Mouse (Mus musculus): ENCODE results near the gene Bpifb5. TPM values are rescaled to one million over a fixed set of nuclear protein-coding genes. Genes with fewer than 3 reads are reported as not detected.
A peak's percentile ranks its signal among the peaks of the same experiment; 100 is the strongest.
"Not testable (repeated sequence)": the region's sequence is repeated elsewhere in the genome, so short reads cannot be mapped to it uniquely, and the experiment has no call there.

The Bpifb5 gene
- total RNA-seq, 1 experiment, result 0.36 TPM

- no peak overlapping the region for H3K4me3 ChIP-seq (ENCODE audit: insufficient read depth in 1 of 2, low read depth in 1 of 2, low read length in 2 of 2, poor library complexity in 1 of 2, severe bottlenecking in 1 of 2)
- no peak overlapping the region for H3K9ac ChIP-seq (ENCODE audit: insufficient read depth, low read depth, low read length, poor library complexity, severe bottlenecking)
- no peak overlapping the region for H3K27ac ChIP-seq (ENCODE audit: insufficient read depth, low read depth, low read length, poor library complexity, severe bottlenecking)
- in situ Hi-C loops (cut with MboI; ENCODE audit: low sequenced_read_pairs in 2 of 2, unreplicated experiment in 2 of 2), result no loop called here
- H3K4me1 ChIP-seq (ENCODE audit: control insufficient read depth in 2 of 2, insufficient read depth in 2 of 2, low read length in 2 of 2, poor library complexity in 1 of 2), result no peaks in the 10 kb centered on the region
- H3K9me3 ChIP-seq (ENCODE audit: control insufficient read depth, insufficient read depth, low read depth, low read length), result peaks cover 1% of the 10 kb centered on the region; the same call in 1 of the 2 replicates
- TF ChIP-seq ZC3H11A (IDR thresholded peaks at IDR 0.05; ENCODE audit: borderline replicate concordance, low read depth, low read length), result no peak
- no peak for TF ChIP-seq HCFC1 (IDR thresholded peaks at IDR 0.05; ENCODE audit: borderline replicate concordance, insufficient read depth, low read length)
- TF ChIP-seq ZNF384 (IDR thresholded peaks at IDR 0.05; ENCODE audit: low read depth, low read length), result no peak
- TF ChIP-seq MAFK (IDR thresholded peaks at IDR 0.05; ENCODE audit: insufficient read depth, low read depth, low read length), result no peak
- TF ChIP-seq CHD2 (IDR thresholded peaks at IDR 0.05; ENCODE audit: low read depth, low read length), result no peak
- DNase-seq (ENCODE audit: low read depth, low spot score), result no peak
- H3K36me3 ChIP-seq (ENCODE audit: control insufficient read depth, insufficient read depth, low read length, poor library complexity, severe bottlenecking), result no peaks in the 10 kb centered on the region
Measured at GRCm38 (mm10) chr2:154243356-154244036, 20.0 kb downstream of the Bpifb5 start.

- no peaks in the 10 kb centered on the region for H3K4me1 ChIP-seq (ENCODE audit: control insufficient read depth in 2 of 2, insufficient read depth in 2 of 2, low read length in 2 of 2, poor library complexity in 1 of 2)
- no peak for DNase-seq (ENCODE audit: low read depth, low spot score)
- H3K27ac ChIP-seq (ENCODE audit: insufficient read depth, low read depth, low read length, poor library complexity, severe bottlenecking), result 0 out of 2 replicates have a peak overlapping the region, but pooled peaks have one; percentile 45
- H3K4me3 ChIP-seq (ENCODE audit: insufficient read depth in 1 of 2, low read depth in 1 of 2, low read length in 2 of 2, poor library complexity in 1 of 2, severe bottlenecking in 1 of 2), result no peak overlapping the region
- in situ Hi-C loops (cut with MboI; ENCODE audit: low sequenced_read_pairs in 2 of 2, unreplicated experiment in 2 of 2), result no loop called here
- no peaks in the 10 kb centered on the region for H3K36me3 ChIP-seq (ENCODE audit: control insufficient read depth, insufficient read depth, low read length, poor library complexity, severe bottlenecking)
- TF ChIP-seq MAFK (IDR thresholded peaks at IDR 0.05; ENCODE audit: insufficient read depth, low read depth, low read length), result no peak
- H3K9me3 ChIP-seq (ENCODE audit: control insufficient read depth, insufficient read depth, low read depth, low read length), result peaks cover 1% of the 10 kb centered on the region; the same call in 1 of the 2 replicates
- no peak overlapping the region for H3K9ac ChIP-seq (ENCODE audit: insufficient read depth, low read depth, low read length, poor library complexity, severe bottlenecking)
Measured at GRCm38 (mm10) chr2:154245322-154245721, 21.8 kb downstream of the Bpifb5 start.

DNA sequence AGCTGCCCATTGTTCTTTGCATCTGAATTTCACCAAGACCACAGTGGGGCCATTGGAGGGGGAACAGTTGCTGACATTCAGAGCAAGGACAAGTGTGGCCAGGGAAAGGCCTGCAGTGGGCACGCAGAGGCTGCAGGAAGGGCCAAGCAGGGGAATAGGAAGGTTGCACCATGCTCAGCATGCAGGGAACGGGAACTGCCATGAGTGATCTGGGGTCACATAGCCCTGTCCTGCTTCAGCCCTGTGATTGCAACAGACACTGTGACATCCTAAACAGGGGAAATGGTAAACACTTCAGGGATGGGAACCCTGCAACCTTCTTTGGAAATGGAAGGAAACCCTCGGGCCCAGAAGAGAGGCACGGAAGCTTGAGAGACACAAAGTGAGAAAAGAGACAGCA lies 31.7 kb downstream of the Bpifb5 start:
- H3K4me1 ChIP-seq (ENCODE audit: control insufficient read depth in 2 of 2, insufficient read depth in 2 of 2, low read length in 2 of 2, poor library complexity in 1 of 2); in situ Hi-C loops (cut with MboI; ENCODE audit: low sequenced_read_pairs in 2 of 2, unreplicated experiment in 2 of 2); DNase-seq (ENCODE audit: low read depth, low spot score); H3K9ac ChIP-seq (ENCODE audit: insufficient read depth, low read depth, low read length, poor library complexity, severe bottlenecking); H3K36me3 ChIP-seq (ENCODE audit: control insufficient read depth, insufficient read depth, low read length, poor library complexity, severe bottlenecking); H3K27ac ChIP-seq (ENCODE audit: insufficient read depth, low read depth, low read length, poor library complexity, severe bottlenecking); H3K4me3 ChIP-seq (ENCODE audit: insufficient read depth in 1 of 2, low read depth in 1 of 2, low read length in 2 of 2, poor library complexity in 1 of 2, severe bottlenecking in 1 of 2); H3K9me3 ChIP-seq (ENCODE audit: control insufficient read depth, insufficient read depth, low read depth, low read length): not testable (repeated sequence)

GRCm38 (mm10) chr2:154255770-154256169 lies 32.2 kb downstream of the Bpifb5 start:
- H3K4me3 ChIP-seq (ENCODE audit: insufficient read depth in 1 of 2, low read depth in 1 of 2, low read length in 2 of 2, poor library complexity in 1 of 2, severe bottlenecking in 1 of 2), result no peak overlapping the region
- TF ChIP-seq HCFC1 (IDR thresholded peaks at IDR 0.05; ENCODE audit: borderline replicate concordance, insufficient read depth, low read length) (no peak), CHD2 (IDR thresholded peaks at IDR 0.05; ENCODE audit: low read depth, low read length) (no peak), ZNF384 (IDR thresholded peaks at IDR 0.05; ENCODE audit: low read depth, low read length) (no peak)
- no peaks in the 10 kb centered on the region for H3K9me3 ChIP-seq (ENCODE audit: control insufficient read depth, insufficient read depth, low read depth, low read length)
- H3K4me1 ChIP-seq (ENCODE audit: control insufficient read depth in 2 of 2, insufficient read depth in 2 of 2, low read length in 2 of 2, poor library complexity in 1 of 2), result no peaks in the 10 kb centered on the region
- DNase-seq (ENCODE audit: low read depth, low spot score), result no peak
- H3K27ac ChIP-seq (ENCODE audit: insufficient read depth, low read depth, low read length, poor library complexity, severe bottlenecking), result no peak overlapping the region
- H3K36me3 ChIP-seq (ENCODE audit: control insufficient read depth, insufficient read depth, low read length, poor library complexity, severe bottlenecking), result no peaks in the 10 kb centered on the region
- in situ Hi-C loops (cut with MboI; ENCODE audit: low sequenced_read_pairs in 2 of 2, unreplicated experiment in 2 of 2), result no loop called here
- no peak overlapping the region for H3K9ac ChIP-seq (ENCODE audit: insufficient read depth, low read depth, low read length, poor library complexity, severe bottlenecking)

DNA sequence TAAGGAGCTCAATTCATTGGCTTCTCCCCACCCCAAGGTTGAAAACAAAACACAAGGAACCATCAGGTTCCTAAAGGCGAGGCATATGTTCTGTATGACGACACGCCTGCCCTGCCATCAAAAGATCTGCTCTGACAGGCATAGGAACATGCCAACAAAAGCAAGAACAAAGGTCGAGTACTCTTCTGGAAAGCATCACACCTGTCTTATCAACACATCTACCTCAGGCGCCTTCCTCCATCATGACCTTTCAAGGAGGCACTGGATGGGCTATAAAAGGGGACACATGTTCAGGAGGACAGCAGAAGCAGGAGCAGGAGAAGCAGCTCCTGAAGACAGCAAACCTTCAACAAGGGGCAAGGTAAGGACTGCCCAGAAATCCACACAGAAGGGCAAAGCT lies 34.0 kb downstream of the Bpifb5 start, which contains the start of gene Bpifb9a:
Gene Bpifb9a (plus strand): TSS at position 301 of the 400 bp plus-strand sequence.
- H3K9me3 ChIP-seq (ENCODE audit: control insufficient read depth, insufficient read depth, low read depth, low read length); H3K36me3 ChIP-seq (ENCODE audit: control insufficient read depth, insufficient read depth, low read length, poor library complexity, severe bottlenecking); H3K27ac ChIP-seq (ENCODE audit: insufficient read depth, low read depth, low read length, poor library complexity, severe bottlenecking); in situ Hi-C loops (cut with MboI; ENCODE audit: low sequenced_read_pairs in 2 of 2, unreplicated experiment in 2 of 2); DNase-seq (ENCODE audit: low read depth, low spot score); H3K4me1 ChIP-seq (ENCODE audit: control insufficient read depth in 2 of 2, insufficient read depth in 2 of 2, low read length in 2 of 2, poor library complexity in 1 of 2); H3K9ac ChIP-seq (ENCODE audit: insufficient read depth, low read depth, low read length, poor library complexity, severe bottlenecking); H3K4me3 ChIP-seq (ENCODE audit: insufficient read depth in 1 of 2, low read depth in 1 of 2, low read length in 2 of 2, poor library complexity in 1 of 2, severe bottlenecking in 1 of 2): not testable (repeated sequence)

GRCm38 (mm10) chr2:154264397-154264796 lies 40.9 kb downstream of the Bpifb5 start:
- H3K4me3 ChIP-seq (ENCODE audit: insufficient read depth in 1 of 2, low read depth in 1 of 2, low read length in 2 of 2, poor library complexity in 1 of 2, severe bottlenecking in 1 of 2); H3K4me1 ChIP-seq (ENCODE audit: control insufficient read depth in 2 of 2, insufficient read depth in 2 of 2, low read length in 2 of 2, poor library complexity in 1 of 2); H3K9ac ChIP-seq (ENCODE audit: insufficient read depth, low read depth, low read length, poor library complexity, severe bottlenecking); H3K36me3 ChIP-seq (ENCODE audit: control insufficient read depth, insufficient read depth, low read length, poor library complexity, severe bottlenecking); H3K9me3 ChIP-seq (ENCODE audit: control insufficient read depth, insufficient read depth, low read depth, low read length); H3K27ac ChIP-seq (ENCODE audit: insufficient read depth, low read depth, low read length, poor library complexity, severe bottlenecking); DNase-seq (ENCODE audit: low read depth, low spot score); in situ Hi-C loops (cut with MboI; ENCODE audit: low sequenced_read_pairs in 2 of 2, unreplicated experiment in 2 of 2): not testable (repeated sequence)

Data from ES-E14 (cell line).